Mouse (Mus musculus) E14TG2a.4 (cell line): ENCODE measurements around the gene Ywhab.

Experiments
- H3K27me3 ChIP-seq: 2 replicates; pipeline ENCODE4 v1.6.1; 2014; ENCODE audit warnings: low read length, control low read depth; ENCODE audit not compliant: insufficient read depth
- H3K36me3 ChIP-seq: 2 replicates; pipeline ENCODE4 v1.6.1; 2014; ENCODE audit warnings: low read length, control low read depth; ENCODE audit not compliant: insufficient read depth
- H3K4me1 ChIP-seq: replicated peaks from 2 replicates; pipeline ENCODE4 v1.6.1; 2014; ENCODE audit warnings: low read depth, low read length, control low read depth
- H3K4me3 ChIP-seq: replicated peaks from 2 replicates; pipeline ENCODE4 v1.5.1; 2014; ENCODE audit warnings: mild to moderate bottlenecking, low read length
- H3K9me3 ChIP-seq: 2 replicates; pipeline ENCODE4 v1.6.1; 2014; ENCODE audit warnings: low read length, control low read depth
- CTCF ChIP-seq: conservative IDR thresholded peaks from 2 replicates; pipeline ENCODE4 v1.5.1; 2014; ENCODE audit warnings: low read length
- NANOG ChIP-seq: IDR thresholded peaks from 2 replicates; pipeline ENCODE4 v1.6.1; 2014; ENCODE audit warnings: borderline replicate concordance, low read length, mixed read lengths
- POU5F1 ChIP-seq: IDR thresholded peaks from 2 replicates; pipeline ENCODE4 v1.6.1; 2014; ENCODE audit warnings: low read length, borderline replicate concordance

Ywhab gene

DNA sequence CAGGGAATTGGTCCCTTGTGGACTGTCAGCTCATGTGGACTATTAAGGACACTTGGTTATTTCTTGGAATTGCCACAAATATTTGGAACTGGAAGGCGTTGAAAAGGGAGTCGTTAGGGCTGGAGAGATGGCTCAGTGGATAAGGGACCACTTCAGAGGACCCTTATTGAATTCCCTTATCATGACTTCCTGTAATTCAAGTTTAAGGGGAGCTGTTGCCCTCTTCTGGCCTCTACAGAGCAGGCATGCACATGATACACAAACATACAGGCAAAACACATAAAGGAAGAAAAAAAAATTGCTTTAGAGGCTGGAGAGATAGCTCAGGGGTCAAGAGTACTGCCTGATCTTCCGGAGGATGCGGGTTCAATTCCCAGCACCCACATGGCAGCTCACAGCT is 25.2 kb downstream of the Ywhab start:
- peaks cover under 1% of the 10 kb centered on the region; the same call in 1 of the 2 replicates for H3K27me3 ChIP-seq
- peaks cover 47% of the 10 kb centered on the region for H3K36me3 ChIP-seq
- H3K4me3 ChIP-seq = no peak overlapping the region
- H3K4me1 ChIP-seq = peaks cover 40% of the 10 kb centered on the region
- TF ChIP-seq CTCF = no peak
- no peak for TF ChIP-seq NANOG
- no peak for TF ChIP-seq POU5F1
- no peaks in the 10 kb centered on the region for H3K9me3 ChIP-seq

DNA sequence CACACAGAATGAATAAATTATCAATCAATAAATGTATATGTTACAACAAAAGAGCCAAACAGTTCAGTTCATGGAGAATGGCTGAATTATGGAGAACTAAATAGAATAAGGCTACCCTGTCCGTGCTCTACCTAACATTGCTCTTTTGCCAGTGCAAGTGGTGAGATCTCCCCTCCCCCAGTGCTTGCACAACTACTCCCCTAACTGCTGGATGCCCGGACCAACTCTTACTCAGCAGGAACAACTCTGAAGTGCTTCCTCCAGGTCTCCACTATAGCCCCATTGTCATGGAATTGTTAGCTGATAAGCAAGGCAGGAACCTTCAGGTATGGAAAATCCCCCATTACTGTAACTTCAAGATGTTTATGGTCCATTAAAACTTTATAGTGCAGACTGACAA is 27.3 kb downstream of the Ywhab start:
- TF ChIP-seq CTCF = no peak
- no peak for TF ChIP-seq POU5F1
- no peak for TF ChIP-seq NANOG

DNA sequence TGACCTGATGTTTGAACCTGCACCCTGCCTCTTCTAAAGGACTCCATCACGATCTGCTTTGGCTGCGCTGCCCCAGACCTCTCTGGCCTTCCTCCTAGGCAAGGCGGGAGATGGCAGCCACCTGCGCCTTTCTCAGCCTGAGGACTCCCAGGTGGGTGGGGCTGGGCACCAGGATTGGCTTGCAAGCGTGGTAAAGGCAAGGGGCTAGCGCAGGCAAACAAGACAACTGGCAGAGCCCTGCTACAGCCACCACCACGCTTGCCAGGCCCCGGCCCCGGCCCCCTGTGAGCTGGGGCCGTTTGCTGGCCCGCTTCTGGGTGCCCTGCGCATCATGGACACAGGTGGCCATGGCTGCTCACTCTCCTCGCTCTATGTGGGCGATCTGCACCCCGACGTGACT is 30.4 kb downstream of the Ywhab start, which contains the start of gene Pabpc1l:
Gene Pabpc1l, plus strand, starts transcription at position 301 of the 400 bp plus-strand sequence.
- Histone ChIP-seq H3K4me3 (no peak within 1 kb of the TSS; the same call in 1 of the 2 replicates), H3K9me3 (no peaks in the 10 kb centered on the region), H3K36me3 (no peaks in the 10 kb centered on the region), H3K4me1 (peaks cover 21% of the 10 kb centered on the region), H3K27me3 (peaks cover 13% of the 10 kb centered on the region; the same call in 1 of the 2 replicates)
- TF ChIP-seq CTCF (no peak), POU5F1 (no peak), NANOG (no peak)

More for the DNA sequence above, 27.3 kb downstream of the Ywhab start:
- H3K36me3 ChIP-seq = peaks cover 26% of the 10 kb centered on the region
- peaks cover 42% of the 10 kb centered on the region for H3K4me1 ChIP-seq
- H3K4me3 ChIP-seq = no peak overlapping the region
- peaks cover 13% of the 10 kb centered on the region; the same call in 1 of the 2 replicates for H3K27me3 ChIP-seq
- no peaks in the 10 kb centered on the region for H3K9me3 ChIP-seq

DNA sequence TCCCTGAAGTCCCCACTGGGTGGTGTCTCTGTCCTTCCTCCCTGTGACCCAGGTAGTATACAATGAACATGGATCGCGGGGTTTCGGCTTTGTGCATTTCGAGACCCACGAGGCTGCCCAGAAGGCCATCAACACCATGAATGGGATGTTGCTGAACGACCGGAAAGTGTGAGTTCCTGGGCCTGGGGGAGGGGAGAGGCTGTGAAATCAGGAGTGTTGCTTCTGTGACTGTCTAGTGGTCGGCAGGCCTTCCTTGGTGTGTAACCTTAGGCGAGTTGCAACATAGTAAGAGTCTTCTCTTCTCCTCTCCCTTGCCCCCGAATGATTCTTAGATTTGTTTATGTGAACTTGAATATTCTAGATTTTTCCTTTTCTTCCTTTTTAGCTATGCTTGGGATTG is 36.4 kb downstream of the Ywhab start:
- TF ChIP-seq CTCF (no peak), POU5F1 (no peak), NANOG (no peak)
- Histone ChIP-seq H3K27me3 (peaks cover 7% of the 10 kb centered on the region; the same call in 1 of the 2 replicates), H3K4me1 (peaks cover 8% of the 10 kb centered on the region), H3K4me3 (no peak overlapping the region), H3K9me3 (no peaks in the 10 kb centered on the region), H3K36me3 (no peaks in the 10 kb centered on the region)

DNA sequence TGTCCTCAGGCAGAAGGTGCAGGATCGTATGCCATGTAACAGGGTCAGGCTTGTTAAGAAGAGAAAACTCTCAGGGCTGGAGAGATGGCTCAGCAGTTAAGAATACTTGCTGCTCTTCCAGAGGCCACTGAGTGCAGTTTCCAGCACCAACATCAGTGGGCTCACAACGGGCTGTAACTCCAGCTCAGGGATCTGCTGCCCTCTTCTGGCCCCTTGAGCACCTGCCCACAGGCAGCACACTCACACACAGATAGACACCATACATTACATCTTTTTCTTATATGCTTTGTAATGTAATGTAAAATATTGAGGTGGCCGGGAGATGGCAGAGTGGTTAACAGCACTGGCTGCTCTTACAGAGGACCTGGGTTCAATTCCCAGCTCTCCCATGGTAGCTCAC is 38.2 kb downstream of the Ywhab start:
- H3K9me3 ChIP-seq = no peaks in the 10 kb centered on the region
- no peak for TF ChIP-seq NANOG
- peak; percentile 57 for TF ChIP-seq CTCF
- TF ChIP-seq POU5F1 = no peak
- H3K4me3 ChIP-seq = no peak overlapping the region
- no peaks in the 10 kb centered on the region for H3K27me3 ChIP-seq
- no peaks in the 10 kb centered on the region for H3K36me3 ChIP-seq
- peaks cover 13% of the 10 kb centered on the region for H3K4me1 ChIP-seq

DNA sequence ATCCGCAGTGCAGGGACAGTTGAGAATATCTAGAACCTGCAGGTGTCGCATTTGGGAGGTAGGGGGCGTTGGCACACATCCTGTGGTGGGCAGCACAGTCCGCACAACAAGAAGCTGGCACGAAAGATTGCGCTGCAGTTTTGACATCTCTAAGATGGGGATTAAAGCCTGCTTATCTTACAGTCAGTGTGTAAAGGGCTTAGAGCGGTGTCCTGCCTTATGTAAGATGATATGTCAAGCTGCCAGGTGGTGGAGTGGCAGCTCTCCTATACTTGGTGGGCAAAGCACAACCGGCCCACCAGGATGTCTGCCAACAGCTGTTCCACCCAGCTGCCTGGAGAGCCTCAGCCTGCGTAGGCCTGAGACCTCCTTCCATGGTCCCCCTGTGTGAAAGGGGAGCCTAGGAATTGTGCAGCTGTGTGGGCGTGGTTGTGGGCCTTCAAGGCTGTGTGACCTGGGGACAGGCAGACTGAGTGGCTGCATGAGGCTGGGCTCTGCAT is 41.8 kb downstream of the Ywhab start:
- H3K27me3 ChIP-seq = no peaks in the 10 kb centered on the region
- no peaks in the 10 kb centered on the region for H3K36me3 ChIP-seq
- no peak overlapping the region for H3K4me3 ChIP-seq
- TF ChIP-seq CTCF (peak; percentile 21), NANOG (no peak)
- H3K9me3 ChIP-seq = no peaks in the 10 kb centered on the region
- peaks cover 13% of the 10 kb centered on the region for H3K4me1 ChIP-seq

DNA sequence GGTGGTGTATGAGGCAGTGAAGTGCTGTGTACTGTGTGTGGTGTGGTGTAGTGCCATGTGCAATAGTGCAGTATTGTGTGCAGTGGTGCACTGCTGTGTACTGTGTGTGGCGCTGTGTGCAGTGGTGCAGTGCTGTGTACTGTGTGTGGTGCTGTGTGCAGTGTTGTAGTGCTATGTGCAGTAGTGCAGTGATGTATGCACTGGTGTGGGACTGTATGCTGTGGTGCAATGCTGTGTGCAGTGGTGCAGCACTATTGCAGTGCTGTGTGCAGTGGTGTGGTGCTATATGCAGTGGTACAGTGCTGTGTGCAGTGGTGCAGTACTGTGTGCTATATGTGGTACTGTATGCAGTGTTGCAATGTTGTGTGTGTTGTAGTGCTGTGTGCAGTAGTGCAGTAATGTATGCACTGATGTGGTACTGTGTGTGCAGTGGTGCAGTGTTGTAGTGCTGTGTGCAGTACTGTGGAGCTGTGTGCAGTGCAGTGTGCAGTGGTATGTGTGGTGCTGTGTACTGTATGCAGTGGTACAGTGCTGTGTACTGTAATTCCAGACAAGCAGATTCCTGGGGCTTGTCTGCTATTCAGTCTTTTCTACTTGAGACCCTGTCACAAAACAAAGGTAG is 43.8 kb downstream of the Ywhab start:
- peaks cover 5% of the 10 kb centered on the region for H3K4me1 ChIP-seq
- no peak overlapping the region for H3K4me3 ChIP-seq
- H3K36me3 ChIP-seq = no peaks in the 10 kb centered on the region
- no peak for TF ChIP-seq NANOG
- no peaks in the 10 kb centered on the region for H3K9me3 ChIP-seq
- H3K27me3 ChIP-seq = no peaks in the 10 kb centered on the region

DNA sequence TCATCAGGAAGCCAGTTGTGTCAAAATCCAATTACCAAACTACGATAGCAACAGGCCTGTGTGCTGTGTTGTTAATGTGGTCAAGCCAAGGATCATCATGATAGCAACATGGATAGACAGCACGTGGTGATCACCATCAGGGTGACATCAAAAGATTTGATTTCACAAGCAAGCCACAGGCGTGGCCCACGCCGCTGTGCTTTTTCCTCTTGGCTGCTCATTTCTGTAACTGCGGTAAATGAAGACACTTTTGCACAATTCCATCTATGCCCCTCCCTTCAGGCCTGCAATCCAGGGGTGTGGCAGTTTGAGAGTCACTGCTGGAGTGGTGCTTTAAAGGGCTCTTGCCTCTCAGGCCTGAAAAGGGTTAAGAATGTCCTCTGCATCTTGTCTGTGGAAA is 46.2 kb downstream of the Ywhab start:
- peaks cover 5% of the 10 kb centered on the region for H3K4me1 ChIP-seq
- no peaks in the 10 kb centered on the region for H3K36me3 ChIP-seq
- no peaks in the 10 kb centered on the region for H3K27me3 ChIP-seq
- H3K9me3 ChIP-seq = no peaks in the 10 kb centered on the region
- no peak overlapping the region for H3K4me3 ChIP-seq
- TF ChIP-seq CTCF (no peak), NANOG (no peak), POU5F1 (no peak)

DNA sequence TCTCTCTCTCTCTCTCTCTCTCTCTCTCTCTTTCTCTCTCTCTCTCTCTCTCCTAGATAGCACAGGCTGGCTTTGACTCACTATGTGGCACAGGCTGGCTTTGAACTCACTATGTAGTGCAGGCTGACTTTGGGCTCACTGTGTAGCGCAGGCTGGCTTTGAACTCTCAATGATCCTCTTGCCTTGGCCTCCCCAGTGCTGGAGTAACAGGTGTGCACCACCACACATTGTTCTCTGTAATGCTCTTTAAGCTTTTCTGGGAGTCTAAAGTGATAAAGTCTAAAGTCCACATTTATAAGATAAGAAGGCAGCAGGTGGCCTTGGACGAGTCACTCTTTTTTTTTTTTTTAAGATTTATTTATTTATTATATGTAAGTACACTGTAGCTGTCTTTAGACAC is 46.8 kb downstream of the Ywhab start:
- no peak overlapping the region for H3K4me3 ChIP-seq
- H3K27me3 ChIP-seq = no peaks in the 10 kb centered on the region
- no peaks in the 10 kb centered on the region for H3K36me3 ChIP-seq
- H3K9me3 ChIP-seq = no peaks in the 10 kb centered on the region
- TF ChIP-seq POU5F1 (no peak), CTCF (no peak), NANOG (no peak)
- H3K4me1 ChIP-seq = peaks cover 4% of the 10 kb centered on the region
